Mouse (Mus musculus) cortical plate, adult 2 months (tissue): ENCODE measurements around the gene Efl1.

ENCODE experiments used
- CTCF ChIP-seq: fragments of 200-500 bp; IDR thresholded peaks from 2 replicates; pipeline ENCODE4 v1.5.1; 2011; ENCODE audit warnings: mild to moderate bottlenecking, control low read depth, low read length; ENCODE audit not compliant: insufficient read depth; ENCODE audit errors: extremely low read depth
- POLR2A ChIP-seq: fragments of 200-500 bp; IDR thresholded peaks from 2 replicates; pipeline ENCODE4 v1.6.1; 2011; ENCODE audit warnings: mild to moderate bottlenecking, low read length, control low read depth; ENCODE audit not compliant: insufficient read depth; ENCODE audit errors: extremely low read depth

GRCm38 (mm10) chr7:82725006-82725636 lies 76.7 kb downstream of the Efl1 start:
- no peak for TF ChIP-seq POLR2A
- no peak for TF ChIP-seq CTCF
